Mouse (Mus musculus): ENCODE results near the gene Lef1. TPM values are rescaled to one million over a fixed set of nuclear protein-coding genes. Genes with fewer than 3 reads are reported as not detected.
A peak's percentile ranks its signal among the peaks of the same experiment; 100 is the strongest.

Lef1 gene
- polyA plus RNA-seq, 1 experiment from 2014 or later = 7.7 TPM

- Histone ChIP-seq H3K9ac (no peak overlapping the region), H3K4me2 (no peak overlapping the region), H3K4me3 (no peak overlapping the region), H3K27me3 (no peaks in the 10 kb centered on the region), H3K36me3 (no peaks in the 10 kb centered on the region), H3K9me3 (no peaks in the 10 kb centered on the region), H3K4me1 (replicated peaks) (no peaks in the 10 kb centered on the region), H3K27ac (replicated peaks) (no peak overlapping the region)
- no peak for ATAC-seq (ENCODE audit: low read depth)
- 94% methylated on average over 4 of the region's 4 CpGs for WGBS
Observed at GRCm38 (mm10) chr3:131126438-131126837, 16.2 kb downstream of the Lef1 start.

DNA sequence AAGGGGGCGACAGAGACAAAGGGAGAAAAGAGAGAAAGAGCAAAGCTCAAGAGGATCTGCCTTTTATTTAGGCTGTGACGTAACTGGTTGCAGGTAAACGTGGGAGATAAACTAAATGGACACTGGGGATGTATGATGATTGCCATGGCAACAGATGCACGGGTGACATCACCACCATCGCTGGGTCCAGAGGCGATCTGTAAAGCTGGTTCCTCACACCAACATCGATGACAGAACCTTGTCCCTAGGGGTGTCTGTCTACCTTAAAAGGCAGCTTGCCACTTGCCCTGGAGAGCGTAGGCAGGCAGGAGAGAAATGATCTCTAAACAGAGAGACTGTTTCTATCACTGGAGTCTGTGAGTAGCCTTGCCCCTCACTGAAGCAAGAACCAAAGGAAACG is 23.7 kb downstream of the Lef1 start:
- Histone ChIP-seq H3K4me1 (replicated peaks) (peaks cover 46% of the 10 kb centered on the region), H3K4me3 (no peak overlapping the region), H3K4me2 (no peak overlapping the region), H3K27me3 (peaks cover 29% of the 10 kb centered on the region), H3K27ac (replicated peaks) (no peak overlapping the region), H3K9me3 (no peaks in the 10 kb centered on the region), H3K36me3 (no peaks in the 10 kb centered on the region), H3K9ac (no peak overlapping the region)
- WGBS = 47% methylated on average over 9 of the region's 9 CpGs
- no peak for ATAC-seq (ENCODE audit: low read depth)

DNA sequence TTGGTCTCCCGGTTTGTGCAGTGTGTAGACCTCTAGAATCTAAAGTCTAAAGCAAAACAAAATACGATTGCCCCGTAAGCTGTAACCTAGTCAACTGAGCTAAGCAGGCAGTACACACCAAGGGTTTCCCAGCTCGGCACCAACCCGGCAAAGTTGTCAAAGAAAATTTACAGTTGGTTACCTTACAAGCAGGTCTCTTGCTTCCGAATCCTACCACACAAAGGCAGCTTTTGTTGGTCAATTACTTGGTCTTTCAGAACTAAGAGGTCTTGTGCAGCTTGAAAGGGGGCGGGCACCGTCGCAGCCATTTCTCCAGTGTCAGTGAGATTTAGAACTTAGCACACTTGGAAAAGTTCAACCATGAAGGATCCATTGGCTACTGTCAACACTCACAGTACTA is 25.2 kb downstream of the Lef1 start:
- WGBS = 20% methylated on average over 9 of the region's 9 CpGs
- H3K4me2 ChIP-seq = no peak overlapping the region
- H3K4me1 ChIP-seq (replicated peaks) = peaks cover 55% of the 10 kb centered on the region

GRCm38 (mm10) chr3:131136455-131136854 is 26.2 kb downstream of the Lef1 start:
- H3K4me3 ChIP-seq = no peak overlapping the region
- peak overlapping the region; percentile 39 for H3K4me2 ChIP-seq
- H3K9ac ChIP-seq = 0 out of 2 replicates have a peak overlapping the region, but pooled peaks have one; percentile 34
- peaks cover 29% of the 10 kb centered on the region for H3K27me3 ChIP-seq
- WGBS = 15% methylated on average over 8 of the region's 8 CpGs
- peaks cover 55% of the 10 kb centered on the region for H3K4me1 ChIP-seq (replicated peaks)
- no peak overlapping the region for H3K27ac ChIP-seq (replicated peaks)
- H3K9me3 ChIP-seq = no peaks in the 10 kb centered on the region
- no peaks in the 10 kb centered on the region for H3K36me3 ChIP-seq
- ATAC-seq (ENCODE audit: low read depth) = no peak

More for the DNA sequence above, 25.2 kb downstream of the Lef1 start:
- ATAC-seq (ENCODE audit: low read depth) = no peak
- Histone ChIP-seq H3K36me3 (no peaks in the 10 kb centered on the region), H3K9ac (no peak overlapping the region), H3K27ac (replicated peaks) (no peak overlapping the region), H3K9me3 (no peaks in the 10 kb centered on the region), H3K4me3 (no peak overlapping the region), H3K27me3 (peaks cover 29% of the 10 kb centered on the region)

GRCm38 (mm10) chr3:131137119-131137781 is 27.0 kb downstream of the Lef1 start:
- WGBS = 18% methylated on average over 18 of the region's 18 CpGs
- H3K9me3 ChIP-seq = no peaks in the 10 kb centered on the region
- ATAC-seq (ENCODE audit: low read depth) = no peak
- H3K27ac ChIP-seq (replicated peaks) = no peak overlapping the region
- peaks cover 55% of the 10 kb centered on the region for H3K4me1 ChIP-seq (replicated peaks)
- H3K27me3 ChIP-seq = peaks cover 31% of the 10 kb centered on the region
- peak overlapping the region; percentile 39 for H3K4me2 ChIP-seq
- no peak overlapping the region for H3K9ac ChIP-seq
- no peak overlapping the region for H3K4me3 ChIP-seq
- H3K36me3 ChIP-seq = no peaks in the 10 kb centered on the region

- no peaks in the 10 kb centered on the region for H3K36me3 ChIP-seq
- H3K4me2 ChIP-seq = no peak overlapping the region
- no peak overlapping the region for H3K9ac ChIP-seq
- WGBS = 82% methylated on average over 9 of the region's 9 CpGs
- peaks cover 39% of the 10 kb centered on the region for H3K27me3 ChIP-seq
- no peak overlapping the region for H3K4me3 ChIP-seq
- ATAC-seq (ENCODE audit: low read depth) = no peak
- H3K4me1 ChIP-seq (replicated peaks) = peaks cover 55% of the 10 kb centered on the region
- no peak overlapping the region for H3K27ac ChIP-seq (replicated peaks)
- no peaks in the 10 kb centered on the region for H3K9me3 ChIP-seq
Observed at GRCm38 (mm10) chr3:131138224-131138623, 28.0 kb downstream of the Lef1 start.

GRCm38 (mm10) chr3:131138797-131139196 is 28.5 kb downstream of the Lef1 start:
- Histone ChIP-seq H3K4me2 (no peak overlapping the region), H3K27ac (replicated peaks) (peak overlapping the region; percentile 49; the same call in 1 of the 2 replicates), H3K27me3 (peaks cover 41% of the 10 kb centered on the region), H3K36me3 (no peaks in the 10 kb centered on the region), H3K4me1 (replicated peaks) (peaks cover 54% of the 10 kb centered on the region), H3K9me3 (no peaks in the 10 kb centered on the region), H3K4me3 (no peak overlapping the region), H3K9ac (no peak overlapping the region)
- WGBS = 87% methylated on average over 8 of the region's 8 CpGs
- ATAC-seq (ENCODE audit: low read depth) = no peak

DNA sequence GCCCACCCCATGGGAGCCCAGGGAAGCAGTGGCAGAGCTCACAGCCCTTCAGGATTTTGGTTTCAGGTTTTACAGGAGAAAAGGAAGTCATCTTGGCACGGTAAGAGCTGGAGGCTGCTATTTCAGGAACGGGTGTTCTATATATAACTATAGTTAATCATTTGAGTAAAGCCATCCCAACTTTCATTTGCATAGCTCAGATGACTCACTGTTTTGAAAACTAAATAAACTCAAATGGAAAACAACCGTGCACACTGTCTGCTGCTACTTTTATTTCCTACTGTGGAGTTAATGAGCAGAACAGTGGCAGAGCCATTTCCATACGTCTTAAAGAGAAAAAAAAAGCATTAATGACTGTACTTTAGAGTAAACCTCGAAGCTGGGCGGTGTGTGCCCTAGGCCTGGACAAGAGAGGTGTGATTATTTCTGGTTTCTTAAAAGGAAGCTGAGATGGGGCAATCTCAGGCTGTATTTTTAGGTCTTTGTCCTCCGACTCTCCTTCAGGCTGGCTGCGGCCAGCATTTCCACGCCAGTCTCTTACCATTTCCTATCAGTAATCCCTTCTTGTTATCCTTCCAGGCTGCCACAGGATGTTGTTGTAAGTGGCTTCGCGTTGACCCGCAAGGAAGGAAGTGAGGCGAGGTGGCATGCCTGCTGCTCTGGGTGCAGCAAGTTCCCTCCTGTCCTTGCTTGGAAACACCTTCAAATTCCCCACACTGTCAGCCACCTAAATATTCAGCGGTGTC is 29.2 kb downstream of the Lef1 start:
- ATAC-seq (ENCODE audit: low read depth) = no peak
- Histone ChIP-seq H3K36me3 (no peaks in the 10 kb centered on the region), H3K4me2 (no peak overlapping the region), H3K4me3 (no peak overlapping the region), H3K9me3 (no peaks in the 10 kb centered on the region), H3K27ac (replicated peaks) (peak overlapping the region; percentile 49; the same call in 1 of the 2 replicates), H3K4me1 (replicated peaks) (peaks cover 47% of the 10 kb centered on the region), H3K27me3 (peaks cover 37% of the 10 kb centered on the region), H3K9ac (no peak overlapping the region)
- WGBS = 64% methylated on average over 14 of the region's 14 CpGs

- H3K27ac ChIP-seq (replicated peaks) = no peak overlapping the region
- H3K4me2 ChIP-seq = no peak overlapping the region
Observed at GRCm38 (mm10) chr3:131140091-131140462, 29.8 kb downstream of the Lef1 start.

GRCm38 (mm10) chr3:131141546-131141945 is 31.3 kb downstream of the Lef1 start:
- no peak overlapping the region for H3K27ac ChIP-seq (replicated peaks)
- H3K36me3 ChIP-seq = no peaks in the 10 kb centered on the region
- WGBS = 24% methylated on average over 4 of the region's 4 CpGs
- no peak overlapping the region for H3K4me2 ChIP-seq
- H3K9ac ChIP-seq = no peak overlapping the region
- peaks cover 31% of the 10 kb centered on the region for H3K4me1 ChIP-seq (replicated peaks)
- no peak for ATAC-seq (ENCODE audit: low read depth)
- no peak overlapping the region for H3K4me3 ChIP-seq
- H3K9me3 ChIP-seq = no peaks in the 10 kb centered on the region
- H3K27me3 ChIP-seq = peaks cover 24% of the 10 kb centered on the region

More at GRCm38 (mm10) chr3:131140091-131140462, 29.8 kb downstream of the Lef1 start:
- Histone ChIP-seq H3K36me3 (no peaks in the 10 kb centered on the region), H3K4me3 (no peak overlapping the region), H3K4me1 (replicated peaks) (peaks cover 43% of the 10 kb centered on the region), H3K9me3 (no peaks in the 10 kb centered on the region), H3K9ac (no peak overlapping the region), H3K27me3 (peaks cover 32% of the 10 kb centered on the region)
- 91% methylated on average over 7 of the region's 7 CpGs for WGBS
- ATAC-seq (ENCODE audit: low read depth) = no peak

DNA sequence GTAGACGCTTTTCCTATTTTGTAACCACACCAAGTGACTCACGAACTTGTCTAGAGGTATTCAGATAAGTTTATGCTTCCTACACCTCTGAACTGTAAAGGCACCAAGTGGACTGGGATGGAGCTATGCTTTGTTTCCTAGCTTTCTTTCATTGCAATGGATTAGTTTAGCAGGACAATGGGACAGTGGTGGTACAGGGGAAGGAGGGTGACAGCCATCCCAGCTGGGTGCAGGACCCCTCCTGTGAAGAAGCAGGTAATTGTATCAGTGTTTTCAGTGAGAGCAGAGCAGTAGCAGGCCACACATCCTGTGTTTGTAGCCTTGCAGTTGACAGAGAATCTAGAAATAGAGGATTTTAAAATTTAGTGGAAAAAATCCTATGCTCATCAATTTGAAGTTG is 34.0 kb downstream of the Lef1 start:
- Histone ChIP-seq H3K4me3 (no peak overlapping the region), H3K36me3 (no peaks in the 10 kb centered on the region), H3K4me2 (no peak overlapping the region), H3K4me1 (replicated peaks) (peaks cover 7% of the 10 kb centered on the region), H3K27me3 (peaks cover 17% of the 10 kb centered on the region), H3K9me3 (no peaks in the 10 kb centered on the region), H3K27ac (replicated peaks) (no peak overlapping the region), H3K9ac (no peak overlapping the region)
- WGBS = 57% methylated on average over 2 of the region's 2 CpGs
- ATAC-seq (ENCODE audit: low read depth) = no peak

DNA sequence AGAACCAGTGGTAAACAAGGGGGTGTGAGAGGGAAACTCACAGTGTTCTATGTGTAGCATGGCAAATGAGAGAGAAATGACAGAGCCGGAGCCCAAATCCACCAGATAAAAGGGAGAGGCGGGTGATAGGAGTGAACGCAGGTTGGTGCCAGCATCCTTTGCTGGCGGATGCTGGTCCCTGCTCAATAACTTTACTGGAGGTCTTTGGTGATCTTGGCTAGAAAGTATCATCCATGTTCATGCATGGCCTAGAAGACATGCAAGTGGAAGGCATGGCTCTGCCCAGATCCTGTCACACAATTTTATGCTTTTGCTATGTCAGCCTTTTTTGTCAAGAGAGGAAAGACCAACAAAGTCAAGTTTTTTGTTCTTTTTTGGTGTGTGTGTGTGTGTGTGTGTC is 42.6 kb downstream of the Lef1 start:
- Histone ChIP-seq H3K9ac (no peak overlapping the region), H3K27ac (replicated peaks) (no peak overlapping the region)
- 97% methylated on average over 4 of the region's 4 CpGs for WGBS

More for the DNA sequence above, 42.6 kb downstream of the Lef1 start:
- peaks cover 7% of the 10 kb centered on the region; the same call in 1 of the 2 replicates for H3K4me1 ChIP-seq (replicated peaks)
- H3K27me3 ChIP-seq = no peaks in the 10 kb centered on the region
- no peaks in the 10 kb centered on the region for H3K9me3 ChIP-seq
- no peaks in the 10 kb centered on the region for H3K36me3 ChIP-seq
- no peak overlapping the region for H3K4me2 ChIP-seq
- no peak overlapping the region for H3K4me3 ChIP-seq
- ATAC-seq (ENCODE audit: low read depth) = no peak

Data from neural tube, embryonic 13.5 days (tissue).